Mouse (Mus musculus) spleen, postnatal 10 days (tissue): ENCODE data around the gene Sp100.
A peak's percentile ranks its signal among the peaks of the same experiment; 100 is the strongest.

Source experiments
- DNase-seq, 2 experiments: peaks; one replicate each; pipeline ENCODE4 v3.0.0; 2021 to 2022; ENCODE audit warnings: low spot score in 2 of 2

The Sp100 gene

GRCm38 (mm10) chr1:85746511-85746910 is 96.7 kb downstream of the Sp100 start:
- no peak for DNase-seq

GRCm38 (mm10) chr1:85749829-85750228 is 100.0 kb downstream of the Sp100 start:
- DNase-seq = no peak

- no peak for DNase-seq
Observed at GRCm38 (mm10) chr1:85750650-85751049, 100.9 kb downstream of the Sp100 start.

- peak; percentile 12 to 45 for DNase-seq
Observed at GRCm38 (mm10) chr1:85751494-85751893, 101.7 kb downstream of the Sp100 start.

- DNase-seq = no peak
Observed at GRCm38 (mm10) chr1:85751932-85752680, 102.3 kb downstream of the Sp100 start.

- DNase-seq = no peak
Observed at GRCm38 (mm10) chr1:85757531-85758230, 107.9 kb downstream of the Sp100 start.

GRCm38 (mm10) chr1:85758231-85758968 is 108.6 kb downstream of the Sp100 start:
- DNase-seq = no peak

GRCm38 (mm10) chr1:85758969-85759293 is 109.1 kb downstream of the Sp100 start:
- DNase-seq = no peak
